Mouse (Mus musculus): Measurements from ENCODE around the gene Rbpms2. TPM values are rescaled to one million over a fixed set of nuclear protein-coding genes. Genes with fewer than 3 reads are reported as not detected.

Rbpms2 gene
- polyA plus RNA-seq, 1 experiment from 2014 or later, result 8.9 TPM

DNA sequence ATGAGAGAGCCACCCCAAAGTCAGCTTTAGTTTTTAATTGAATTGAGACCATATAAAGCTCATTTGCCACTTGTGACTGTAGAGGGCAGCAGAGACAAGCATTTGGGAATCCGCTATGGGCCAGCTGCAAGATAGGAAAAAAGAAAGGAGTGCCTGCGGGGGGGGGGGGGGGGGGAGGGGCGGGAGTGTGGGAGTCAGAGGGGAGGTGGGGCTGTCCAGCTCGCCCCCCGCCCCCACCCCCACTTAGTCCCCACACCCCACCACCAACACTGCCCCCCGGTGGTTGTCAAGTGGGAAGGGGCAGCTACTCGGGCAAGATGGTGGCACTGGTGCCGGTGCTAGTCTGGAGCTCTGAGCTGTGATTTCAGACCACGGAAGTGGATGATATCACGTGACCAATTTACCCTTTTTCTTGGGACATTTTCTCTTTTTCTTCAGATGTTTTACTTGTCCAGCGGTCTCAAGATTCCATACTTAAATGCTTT lies 30.6 kb upstream of the Rbpms2 start:
- no peak overlapping the region for H3K27ac ChIP-seq (replicated peaks)
- H3K4me1 ChIP-seq, result no peaks in the 10 kb centered on the region
- no peaks in the 10 kb centered on the region for H3K9me3 ChIP-seq (replicated peaks)
- H3K4me3 ChIP-seq (replicated peaks), result no peak overlapping the region
- H3K4me2 ChIP-seq (replicated peaks), result no peak overlapping the region; the same call in 1 of the 2 replicates
- 46% methylated on average over 8 of the region's 11 CpGs for WGBS
- peaks cover 16% of the 10 kb centered on the region for H3K36me3 ChIP-seq
- ATAC-seq (ENCODE audit: insufficient number of reproducible peaks, low FRiP score, low TSS enrichment, low read depth), result no peak
- H3K27me3 ChIP-seq, result no peaks in the 10 kb centered on the region
- H3K9ac ChIP-seq, result no peak overlapping the region

DNA sequence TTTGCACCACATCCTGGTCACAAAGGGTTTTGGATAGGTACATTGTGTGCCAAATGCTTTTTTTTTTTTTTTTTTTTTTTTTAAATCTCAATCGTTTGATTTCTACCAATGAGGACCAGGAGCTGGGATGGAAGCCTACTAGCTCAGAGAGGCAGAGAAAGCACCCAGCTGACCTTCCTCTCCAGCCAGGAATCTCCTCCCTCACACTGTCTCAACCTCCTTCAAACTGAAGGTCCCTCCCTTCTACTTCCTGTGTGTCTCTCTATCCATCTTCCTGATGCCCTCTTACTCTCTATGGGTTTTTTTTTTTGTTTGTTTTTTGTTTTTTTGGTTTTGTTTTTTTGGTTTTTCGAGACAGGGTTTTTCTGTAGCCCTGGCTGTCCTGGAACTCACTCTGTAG lies 28.5 kb upstream of the Rbpms2 start:
- Histone ChIP-seq H3K4me1 (no peaks in the 10 kb centered on the region; the same call in 1 of the 2 replicates), H3K36me3 (no peaks in the 10 kb centered on the region), H3K27me3 (no peaks in the 10 kb centered on the region), H3K9ac (no peak overlapping the region), H3K4me3 (replicated peaks) (no peak overlapping the region), H3K9me3 (replicated peaks) (no peaks in the 10 kb centered on the region), H3K4me2 (replicated peaks) (no peak overlapping the region), H3K27ac (replicated peaks) (no peak overlapping the region)
- ATAC-seq (ENCODE audit: insufficient number of reproducible peaks, low FRiP score, low TSS enrichment, low read depth), result no peak
- WGBS, result 77% methylated on average over 2 of the region's 2 CpGs

DNA sequence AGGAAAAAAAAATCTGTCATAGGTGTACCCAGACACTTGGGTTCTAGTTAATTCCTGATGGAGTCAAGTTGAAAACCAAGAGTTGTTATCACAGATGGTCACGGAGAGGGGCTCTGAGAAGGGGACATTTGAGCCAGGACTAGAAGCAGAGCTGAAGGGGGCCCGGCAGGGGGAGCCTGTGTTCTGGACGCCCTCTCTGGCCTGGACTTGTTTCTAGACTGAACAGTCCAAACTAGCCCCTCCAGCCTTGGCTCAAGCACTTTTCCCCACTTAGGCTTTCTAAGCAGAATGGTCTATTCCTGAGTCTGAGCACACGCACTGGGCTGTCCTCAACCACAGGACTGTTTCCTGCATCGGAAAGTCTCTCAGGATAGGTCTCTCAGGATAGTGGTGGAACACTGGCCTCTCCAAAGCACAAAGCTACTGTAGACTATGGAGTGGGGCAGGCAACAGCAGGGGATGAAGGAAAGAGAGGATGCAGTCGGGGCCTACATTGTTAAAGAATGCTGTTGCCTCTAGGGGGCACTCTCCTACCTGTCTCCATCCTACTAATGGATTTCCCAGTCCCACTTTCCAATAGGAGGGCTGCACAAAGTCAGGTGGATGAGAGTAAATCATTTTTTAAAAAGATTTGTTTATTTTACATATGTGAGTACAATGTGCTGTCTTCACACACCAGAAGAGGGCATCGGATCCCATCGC lies 25.9 kb upstream of the Rbpms2 start:
- H3K4me1 ChIP-seq, result no peaks in the 10 kb centered on the region; the same call in none of the 2 replicates
- H3K9me3 ChIP-seq (replicated peaks), result no peaks in the 10 kb centered on the region
- H3K4me3 ChIP-seq (replicated peaks), result no peak overlapping the region
- no peak overlapping the region for H3K27ac ChIP-seq (replicated peaks)
- ATAC-seq (ENCODE audit: insufficient number of reproducible peaks, low FRiP score, low TSS enrichment, low read depth), result no peak
- 50% methylated on average over 8 of the region's 8 CpGs for WGBS
- H3K27me3 ChIP-seq, result no peaks in the 10 kb centered on the region
- H3K4me2 ChIP-seq (replicated peaks), result no peak overlapping the region
- no peaks in the 10 kb centered on the region for H3K36me3 ChIP-seq
- no peak overlapping the region for H3K9ac ChIP-seq

DNA sequence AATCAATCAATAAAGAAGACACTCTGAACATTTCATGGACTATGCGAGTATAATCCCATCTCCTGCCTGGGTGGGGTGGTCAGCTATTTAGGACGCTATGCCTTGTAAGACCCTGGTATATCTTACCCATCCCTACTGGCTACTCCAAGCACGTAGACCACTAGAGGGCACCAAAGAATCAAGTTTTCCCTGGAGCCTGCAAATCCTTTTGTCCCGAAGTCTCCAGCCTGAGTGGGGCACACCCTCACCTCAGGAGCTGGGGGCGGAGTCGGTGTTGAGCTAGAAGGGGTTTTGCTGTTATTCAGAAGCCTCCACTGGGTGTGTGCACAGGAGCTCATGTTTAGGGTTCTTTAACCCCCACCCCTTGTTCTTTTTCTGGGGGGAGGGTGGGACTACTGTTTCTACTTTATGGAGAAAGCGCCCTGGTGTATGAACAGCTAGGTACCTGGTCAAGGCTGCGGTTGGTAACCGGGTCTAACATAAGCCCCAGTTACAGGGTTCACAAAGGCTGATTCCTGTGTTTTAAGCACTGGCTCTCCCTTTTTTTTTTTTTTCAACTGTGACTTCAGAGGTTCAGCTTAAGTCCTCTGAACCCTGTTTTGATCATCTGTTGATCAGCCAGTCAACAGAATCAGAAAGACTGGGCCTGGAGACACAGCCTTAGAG lies 23.8 kb upstream of the Rbpms2 start:
- Histone ChIP-seq H3K4me1 (no peaks in the 10 kb centered on the region; the same call in none of the 2 replicates), H3K4me2 (replicated peaks) (peak overlapping the region; percentile 52), H3K36me3 (no peaks in the 10 kb centered on the region), H3K9ac (no peak overlapping the region), H3K27ac (replicated peaks) (no peak overlapping the region), H3K4me3 (replicated peaks) (0 out of 2 replicates have a peak overlapping the region, but pooled peaks have one; percentile 13), H3K27me3 (no peaks in the 10 kb centered on the region), H3K9me3 (replicated peaks) (no peaks in the 10 kb centered on the region)
- WGBS, result 6% methylated on average over 9 of the region's 9 CpGs
- ATAC-seq (ENCODE audit: insufficient number of reproducible peaks, low FRiP score, low TSS enrichment, low read depth), result peak; percentile 67

DNA sequence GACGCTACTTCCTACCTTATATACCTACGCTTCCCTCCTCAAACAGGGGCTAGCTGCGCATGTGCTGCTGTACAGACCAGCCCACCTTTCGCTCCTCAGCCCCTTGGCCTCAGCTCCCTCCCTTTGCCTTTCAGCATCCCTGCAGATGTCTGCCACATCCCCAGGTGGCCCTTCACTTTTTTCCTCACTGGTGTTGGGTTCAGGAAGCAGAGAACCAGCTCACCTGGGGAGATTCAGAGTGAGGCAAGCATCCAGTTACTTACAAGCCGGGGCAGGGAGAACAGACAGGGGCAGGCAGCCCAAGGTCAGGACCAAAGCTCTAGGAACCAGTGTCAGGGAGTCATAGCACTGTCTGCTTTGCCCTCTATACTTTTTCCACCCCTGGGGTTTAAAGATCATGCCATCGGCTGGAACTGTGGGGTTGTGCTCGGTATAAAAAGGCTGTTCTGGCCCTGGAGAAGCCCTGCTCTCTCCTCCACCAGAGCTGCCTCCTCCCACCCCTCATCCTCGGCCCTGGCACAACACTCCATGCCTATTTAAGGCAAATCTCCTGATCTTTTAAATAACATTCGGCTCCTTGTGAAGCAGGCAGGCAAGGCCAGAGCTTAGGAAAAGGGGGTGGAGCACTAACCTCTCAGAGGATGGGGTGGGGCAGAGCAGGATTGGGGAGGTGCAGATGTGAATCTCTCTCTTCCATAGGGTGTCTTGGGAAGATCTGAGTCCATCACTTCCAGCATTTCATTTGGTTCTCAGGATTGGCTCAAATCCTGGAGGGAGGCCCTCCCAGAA lies 22.9 kb upstream of the Rbpms2 start:
- Histone ChIP-seq H3K36me3 (no peaks in the 10 kb centered on the region), H3K4me1 (no peaks in the 10 kb centered on the region; the same call in none of the 2 replicates), H3K27me3 (no peaks in the 10 kb centered on the region), H3K4me2 (replicated peaks) (no peak overlapping the region), H3K9ac (no peak overlapping the region), H3K9me3 (replicated peaks) (no peaks in the 10 kb centered on the region), H3K27ac (replicated peaks) (no peak overlapping the region), H3K4me3 (replicated peaks) (no peak overlapping the region)
- ATAC-seq (ENCODE audit: insufficient number of reproducible peaks, low FRiP score, low TSS enrichment, low read depth), result no peak
- 41% methylated on average over 9 of the region's 9 CpGs for WGBS

DNA sequence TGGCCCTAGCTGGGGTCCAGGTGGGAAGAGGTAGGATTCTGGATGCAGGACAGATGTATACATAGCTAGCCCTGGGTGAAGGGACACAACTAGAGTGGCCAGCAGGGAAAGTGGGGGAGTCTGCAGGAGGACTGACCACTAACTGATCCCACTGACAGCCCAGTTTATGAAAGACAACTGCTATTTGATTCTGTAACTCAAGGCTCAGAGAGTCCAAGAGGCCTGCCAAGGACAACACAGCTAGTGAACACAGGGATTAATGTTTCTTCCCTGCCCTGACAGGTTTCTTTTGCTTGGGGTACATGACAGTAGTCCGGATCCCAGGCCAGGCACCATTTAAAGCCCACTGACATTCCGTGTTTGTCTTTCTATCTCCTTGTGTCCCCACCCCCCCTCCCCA lies 22.3 kb upstream of the Rbpms2 start:
- ATAC-seq (ENCODE audit: insufficient number of reproducible peaks, low FRiP score, low TSS enrichment, low read depth), result no peak
- H3K27me3 ChIP-seq, result no peaks in the 10 kb centered on the region
- H3K27ac ChIP-seq (replicated peaks), result no peak overlapping the region
- no peaks in the 10 kb centered on the region for H3K36me3 ChIP-seq
- H3K4me1 ChIP-seq, result no peaks in the 10 kb centered on the region; the same call in none of the 2 replicates
- no peak overlapping the region for H3K4me2 ChIP-seq (replicated peaks)
- no peak overlapping the region for H3K4me3 ChIP-seq (replicated peaks)
- no peaks in the 10 kb centered on the region for H3K9me3 ChIP-seq (replicated peaks)
- 36% methylated on average over 2 of the region's 2 CpGs for WGBS
- H3K9ac ChIP-seq, result no peak overlapping the region

DNA sequence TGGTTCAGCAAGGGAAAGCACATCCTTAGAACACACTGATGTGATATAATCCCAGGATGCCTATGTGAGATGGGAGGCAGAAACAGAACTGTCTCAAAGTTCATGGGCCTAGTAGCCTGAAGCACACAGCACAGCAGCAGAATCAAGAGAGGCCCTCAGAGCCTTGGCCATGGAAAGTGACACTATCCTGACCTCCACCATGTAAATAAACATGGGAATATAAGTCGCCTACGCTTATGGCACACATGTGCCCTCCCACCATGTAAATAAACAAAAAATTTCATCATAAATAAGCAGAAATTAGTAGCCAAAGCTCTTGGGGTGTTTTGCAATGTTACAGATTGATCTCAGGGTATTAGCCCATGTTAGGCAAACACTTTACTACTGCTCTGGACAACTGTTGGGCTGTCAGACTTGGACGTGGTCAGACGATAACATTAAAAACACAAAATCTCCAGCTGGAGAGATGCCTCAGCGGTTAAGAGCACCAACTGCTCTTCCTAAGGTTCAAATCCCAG lies 17.4 kb upstream of the Rbpms2 start:
- ATAC-seq (ENCODE audit: insufficient number of reproducible peaks, low FRiP score, low TSS enrichment, low read depth), result no peak
- no peak overlapping the region for H3K9ac ChIP-seq
- 90% methylated on average over 5 of the region's 5 CpGs for WGBS
- no peaks in the 10 kb centered on the region for H3K4me1 ChIP-seq
- no peaks in the 10 kb centered on the region for H3K27me3 ChIP-seq
- no peaks in the 10 kb centered on the region for H3K36me3 ChIP-seq
- no peak overlapping the region for H3K4me2 ChIP-seq (replicated peaks)
- H3K4me3 ChIP-seq (replicated peaks), result no peak overlapping the region
- H3K27ac ChIP-seq (replicated peaks), result no peak overlapping the region
- no peaks in the 10 kb centered on the region for H3K9me3 ChIP-seq (replicated peaks)

DNA sequence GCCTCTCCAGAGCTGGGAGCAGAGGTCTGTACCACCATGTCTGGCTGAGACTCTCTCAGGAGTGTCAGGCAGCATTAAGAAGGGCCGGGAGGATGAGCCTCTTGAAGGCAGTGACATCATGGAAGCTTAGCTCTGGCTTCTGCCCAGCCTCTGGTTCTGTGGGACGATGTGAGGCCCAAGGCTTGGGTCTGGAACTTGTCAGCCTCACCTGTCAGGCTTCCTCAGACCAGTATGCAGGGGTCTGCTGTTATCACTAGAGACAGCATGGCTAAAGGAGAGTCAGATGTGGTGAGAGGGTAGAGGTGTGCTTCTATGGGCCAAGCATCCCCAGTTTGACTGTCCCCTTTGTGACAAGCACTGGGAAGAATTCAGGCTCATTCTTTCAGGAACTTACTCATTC lies 16.4 kb upstream of the Rbpms2 start:
- H3K9me3 ChIP-seq (replicated peaks), result no peaks in the 10 kb centered on the region
- H3K27me3 ChIP-seq, result no peaks in the 10 kb centered on the region
- 39% methylated on average over 2 of the region's 2 CpGs for WGBS
- H3K9ac ChIP-seq, result no peak overlapping the region
- H3K4me1 ChIP-seq, result no peaks in the 10 kb centered on the region
- no peak overlapping the region for H3K4me2 ChIP-seq (replicated peaks)
- no peak overlapping the region for H3K27ac ChIP-seq (replicated peaks)
- no peaks in the 10 kb centered on the region for H3K36me3 ChIP-seq
- H3K4me3 ChIP-seq (replicated peaks), result no peak overlapping the region
- ATAC-seq (ENCODE audit: insufficient number of reproducible peaks, low FRiP score, low TSS enrichment, low read depth), result no peak

DNA sequence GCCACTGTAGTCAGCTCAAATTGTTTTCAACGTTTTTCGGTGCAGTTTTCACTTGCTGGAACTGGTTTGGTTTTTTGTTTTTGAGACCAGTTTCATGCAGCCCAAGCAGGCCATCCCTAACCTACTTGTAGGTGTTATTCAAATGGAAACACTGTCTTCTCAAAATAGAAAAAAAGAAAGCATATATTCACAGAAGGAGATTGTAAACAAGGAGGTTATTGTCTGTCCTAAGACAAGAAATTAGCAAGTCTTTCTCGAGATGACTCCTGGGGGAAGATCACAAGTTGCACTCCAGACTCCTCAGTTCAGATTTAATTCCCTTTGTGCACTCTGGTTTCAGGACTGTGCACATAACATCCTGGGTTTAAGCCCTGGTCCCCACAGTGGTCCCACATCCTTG lies 10.1 kb upstream of the Rbpms2 start:
- H3K4me3 ChIP-seq (replicated peaks), result no peak overlapping the region
- H3K9ac ChIP-seq, result no peak overlapping the region
- H3K36me3 ChIP-seq, result no peaks in the 10 kb centered on the region
- H3K4me1 ChIP-seq, result no peaks in the 10 kb centered on the region
- H3K4me2 ChIP-seq (replicated peaks), result no peak overlapping the region
- no peaks in the 10 kb centered on the region for H3K27me3 ChIP-seq
- no peak for ATAC-seq (ENCODE audit: insufficient number of reproducible peaks, low FRiP score, low TSS enrichment, low read depth)
- WGBS, result 52% methylated on average over 3 of the region's 3 CpGs
- no peak overlapping the region for H3K27ac ChIP-seq (replicated peaks)
- H3K9me3 ChIP-seq (replicated peaks), result no peaks in the 10 kb centered on the region

DNA sequence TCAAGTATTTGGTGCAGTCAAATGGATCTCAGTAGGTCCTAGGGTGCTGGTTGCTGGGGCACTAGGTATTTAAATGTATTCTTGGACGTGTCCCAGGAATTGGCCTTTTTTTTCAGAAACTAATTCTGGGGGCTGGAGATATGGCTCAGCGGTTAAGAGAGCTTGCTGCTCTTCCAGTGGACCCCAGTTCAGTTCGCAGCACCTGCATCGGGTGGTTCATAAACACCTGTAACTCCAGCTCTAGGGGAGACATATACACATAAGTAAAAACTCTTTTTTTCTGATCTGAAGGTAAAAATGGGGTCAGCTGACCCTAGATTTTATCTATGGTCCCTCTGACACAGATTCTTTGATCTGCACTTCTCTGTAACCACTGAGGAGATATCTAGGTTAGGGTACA lies 8.3 kb upstream of the Rbpms2 start:
- Histone ChIP-seq H3K27ac (replicated peaks) (no peak overlapping the region), H3K27me3 (no peaks in the 10 kb centered on the region), H3K9ac (no peak overlapping the region), H3K9me3 (replicated peaks) (no peaks in the 10 kb centered on the region), H3K4me3 (replicated peaks) (no peak overlapping the region), H3K4me2 (replicated peaks) (no peak overlapping the region), H3K36me3 (no peaks in the 10 kb centered on the region), H3K4me1 (no peaks in the 10 kb centered on the region)
- no peak for ATAC-seq (ENCODE audit: insufficient number of reproducible peaks, low FRiP score, low TSS enrichment, low read depth)
- 87% methylated on average over 4 of the region's 4 CpGs for WGBS

DNA sequence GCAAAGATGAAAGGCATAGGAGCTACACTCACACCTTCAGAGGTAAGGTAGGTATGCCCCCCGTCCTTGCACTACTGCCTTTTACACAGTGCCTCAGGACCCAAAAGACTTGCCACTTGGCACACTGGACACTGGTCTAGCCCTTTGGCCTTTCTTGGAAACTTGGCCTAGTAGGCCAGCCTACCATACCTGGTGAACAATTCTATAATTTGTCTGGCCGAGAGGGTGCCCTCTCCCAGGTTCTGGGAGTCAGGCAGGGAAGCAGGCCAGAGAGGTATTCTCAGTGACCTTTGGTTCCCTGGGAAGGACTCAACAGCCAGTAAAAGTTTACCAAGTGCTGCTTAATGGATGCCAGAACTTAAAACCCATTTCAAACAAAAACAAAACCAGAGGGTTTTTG lies 7.8 kb upstream of the Rbpms2 start:
- H3K4me1 ChIP-seq, result no peaks in the 10 kb centered on the region
- no peak overlapping the region for H3K4me2 ChIP-seq (replicated peaks)
- WGBS, result 71% methylated on average over 2 of the region's 2 CpGs
- H3K27me3 ChIP-seq, result no peaks in the 10 kb centered on the region
- H3K27ac ChIP-seq (replicated peaks), result no peak overlapping the region
- H3K9ac ChIP-seq, result no peak overlapping the region
- H3K9me3 ChIP-seq (replicated peaks), result no peaks in the 10 kb centered on the region
- ATAC-seq (ENCODE audit: insufficient number of reproducible peaks, low FRiP score, low TSS enrichment, low read depth), result no peak
- no peaks in the 10 kb centered on the region for H3K36me3 ChIP-seq
- H3K4me3 ChIP-seq (replicated peaks), result no peak overlapping the region

All from embryonic facial prominence, embryonic 15.5 days (tissue).